Mouse (Mus musculus) CH12.LX (cell line): ENCODE measurements around the gene Ebf4. TPM values are rescaled to one million over a fixed set of nuclear protein-coding genes. Genes with fewer than 3 reads are reported as not detected.
A peak's percentile ranks its signal among the peaks of the same experiment; 100 is the strongest.

Experiments
- DNase-seq: peaks from one replicate; pipeline ENCODE4 v3.0.0-alpha.2; 2013; ENCODE audit errors: extremely low read depth
- H3K27ac ChIP-seq: 2 replicates; pipeline ENCODE4 v1.5.1; 2012; ENCODE audit warnings: low read depth, mild to moderate bottlenecking, control low read depth, moderate library complexity; ENCODE audit not compliant: insufficient read depth
- H3K27me3 ChIP-seq: replicated peaks from 2 replicates; pipeline ENCODE3; 2012; ENCODE audit warnings: inconsistent platforms
- H3K36me3 ChIP-seq, 2 experiments: replicated peaks in 1 of 2; 2 replicates each; pipeline versions ENCODE3 to v1.6.1; 2012; ENCODE audit warnings: inconsistent platforms in 1 of 2, low read length in 1 of 2, mild to moderate bottlenecking in 1 of 2, mixed read lengths in 1 of 2, moderate library complexity in 1 of 2; ENCODE audit not compliant: control insufficient read depth in 1 of 2, insufficient read depth in 1 of 2
- H3K4me1 ChIP-seq, 2 experiments: 2 replicates each; pipeline ENCODE4 v1.6.1; 2012; ENCODE audit warnings: inconsistent platforms in 1 of 2, moderate library complexity in 1 of 2; ENCODE audit not compliant: insufficient read depth in 2 of 2, control insufficient read depth in 1 of 2
- H3K4me2 ChIP-seq: 2 replicates; pipeline ENCODE4 v1.6.1; 2012; ENCODE audit warnings: low read depth, mild to moderate bottlenecking, control low read depth; ENCODE audit not compliant: poor library complexity, insufficient read depth, severe bottlenecking
- H3K4me3 ChIP-seq, 3 experiments: fragments of 150-350 bp in 1 of 3; sonication (generic) in 1 of 3; replicated peaks in 1 of 3; 2 replicates each; pipeline versions ENCODE3 to v1.5.1; 2011 to 2012; ENCODE audit warnings: low read depth in 2 of 3, low read length in 2 of 3, mild to moderate bottlenecking in 2 of 3, moderate library complexity in 2 of 3, control low read depth in 1 of 3, improper control_type of control experiment in 1 of 3, inconsistent platforms in 1 of 3, mixed read lengths in 1 of 3; ENCODE audit not compliant: poor library complexity in 1 of 3
- H3K79me2 ChIP-seq: replicated peaks from 2 replicates; pipeline ENCODE4 v1.6.1; 2012; ENCODE audit warnings: mild to moderate bottlenecking, moderate library complexity; ENCODE audit not compliant: control insufficient read depth, poor library complexity, insufficient read depth, severe bottlenecking; ENCODE audit errors: extremely low read depth
- H3K9ac ChIP-seq: 2 replicates; pipeline ENCODE4 v1.6.1; 2012; ENCODE audit warnings: low read depth, mild to moderate bottlenecking, control low read depth, moderate library complexity; ENCODE audit not compliant: insufficient read depth
- H3K9me3 ChIP-seq: replicated peaks from 2 replicates; pipeline ENCODE3; 2012; ENCODE audit warnings: low read length, inconsistent platforms, mixed read lengths
- CHD1 ChIP-seq: IDR thresholded peaks from 2 replicates; pipeline ENCODE4 v1.6.1; 2012; ENCODE audit warnings: low read depth, low read length, improper control_type of control experiment, inconsistent platforms
- CHD2 ChIP-seq: IDR thresholded peaks from 2 replicates; pipeline ENCODE4 v1.6.1; 2011; ENCODE audit warnings: low read length, improper control_type of control experiment
- CTCF ChIP-seq, 2 experiments: IDR thresholded peaks in 1 of 2; conservative IDR thresholded peaks in 1 of 2; 2 replicates each; pipeline ENCODE4 v1.5.1; 2011 to 2012; ENCODE audit warnings: low read depth in 2 of 2, low read length in 2 of 2, improper control_type of control experiment in 1 of 2, inconsistent platforms in 1 of 2, mild to moderate bottlenecking in 1 of 2, moderate library complexity in 1 of 2
- ELF1 ChIP-seq: IDR thresholded peaks from 2 replicates; pipeline ENCODE4 v1.6.1; 2014; ENCODE audit warnings: low read depth, mild to moderate bottlenecking, inconsistent platforms, low read length, improper control_type of control experiment
- EP300 ChIP-seq: IDR thresholded peaks from 2 replicates; pipeline ENCODE4 v1.6.1; 2011; ENCODE audit warnings: low read length, improper control_type of control experiment
- ETS1 ChIP-seq: conservative IDR thresholded peaks from 2 replicates; pipeline ENCODE4 v1.6.1; 2012; ENCODE audit warnings: low read depth, mild to moderate bottlenecking, inconsistent platforms, low read length, improper control_type of control experiment, moderate library complexity
- GABPA ChIP-seq: IDR thresholded peaks from 2 replicates; pipeline ENCODE4 v1.6.1; 2012; ENCODE audit warnings: low read depth, low read length, improper control_type of control experiment, inconsistent platforms; ENCODE audit not compliant: insufficient replicate concordance
- IRF4 ChIP-seq: IDR thresholded peaks from 2 replicates; pipeline ENCODE4 v1.6.1; 2014; ENCODE audit warnings: low read depth, mild to moderate bottlenecking, inconsistent platforms, low read length, improper control_type of control experiment
- JUND ChIP-seq: conservative IDR thresholded peaks from 2 replicates; pipeline ENCODE4 v1.6.1; 2011; ENCODE audit warnings: low read depth, low read length, improper control_type of control experiment
- MXI1 ChIP-seq: IDR thresholded peaks from 2 replicates; pipeline ENCODE4 v1.6.1; 2011; ENCODE audit warnings: mild to moderate bottlenecking, low read depth, low read length, improper control_type of control experiment
- NELFE ChIP-seq: IDR thresholded peaks from 2 replicates; pipeline ENCODE4 v1.6.1; 2011; ENCODE audit warnings: low read depth, low read length, improper control_type of control experiment
- PAX5 ChIP-seq: IDR thresholded peaks from 2 replicates; pipeline ENCODE4 v1.6.1; 2012; ENCODE audit warnings: low read length, inconsistent platforms, mixed read lengths
- POLR2A ChIP-seq: IDR thresholded peaks from 2 replicates; pipeline ENCODE4 v1.6.1; 2011; ENCODE audit warnings: low read depth, mild to moderate bottlenecking, improper control_type of control experiment, low read length
- RAD21 ChIP-seq: IDR thresholded peaks from 2 replicates; pipeline ENCODE4 v1.6.1; 2011; ENCODE audit warnings: low read depth, mild to moderate bottlenecking, low read length, improper control_type of control experiment, moderate library complexity
- RCOR1 ChIP-seq: conservative IDR thresholded peaks from 2 replicates; pipeline ENCODE4 v1.6.1; 2012; ENCODE audit warnings: low read depth, mild to moderate bottlenecking, inconsistent platforms, low read length, improper control_type of control experiment
- SMC3 ChIP-seq: IDR thresholded peaks from 2 replicates; pipeline ENCODE4 v1.6.1; 2011; ENCODE audit warnings: low read depth, low read length, improper control_type of control experiment
- TCF12 ChIP-seq: IDR thresholded peaks from 2 replicates; pipeline ENCODE4 v1.6.1; 2014; ENCODE audit warnings: low read depth, mild to moderate bottlenecking, inconsistent platforms, low read length, improper control_type of control experiment
- USF1 ChIP-seq: IDR thresholded peaks from 2 replicates; pipeline ENCODE4 v1.6.1; 2014; ENCODE audit warnings: low read depth, mild to moderate bottlenecking, inconsistent platforms, low read length, improper control_type of control experiment
- ZC3H11A ChIP-seq: IDR thresholded peaks from 2 replicates; pipeline ENCODE4 v1.6.1; 2012; ENCODE audit warnings: low read depth, mild to moderate bottlenecking, inconsistent platforms, low read length, improper control_type of control experiment
- ZNF384 ChIP-seq: IDR thresholded peaks from 2 replicates; pipeline ENCODE4 v1.6.1; 2012; ENCODE audit warnings: low read depth, low read length, improper control_type of control experiment, inconsistent platforms
- dilution Hi-C: fragments of 300-500 bp; cut with MboI; formaldehyde crosslinking; loops from 2 replicates; pipeline ENCODE4 v1.14.3; 2020; ENCODE audit warnings: low sequenced_read_pairs; ENCODE audit not compliant: extremely low pct_unique_long_range_greater_than_20kb, extremely low pct_ligation_motif_present
- in situ Hi-C: fragments of 300-500 bp; cut with MboI; formaldehyde crosslinking; loops from 3 replicates; pipeline ENCODE4 v1.14.3; 2019; ENCODE audit warnings: low sequenced_read_pairs, low pct_ligation_motif_present, low pct_unique_long_range_greater_than_20kb, mixed read lengths
- polyA plus RNA-seq: library from polyadenylated mRNA; unstranded; fragments of >175 nt; gene quantifications from 2 replicates; pipeline ENCODE4 v1.2.1, GENCODE M21; 2012; ENCODE audit warnings: low read depth; ENCODE audit not compliant: insufficient read length
- total RNA-seq, 2 experiments: library from RNA; depleted of rRNA; stranded (reverse); fragments of 300-350 nt in 1 of 2; fragments of >200 nt in 1 of 2; gene quantifications; 2 replicates each; pipeline ENCODE4 v1.2.3; 2012 to 2014

Ebf4 gene
- total and polyA plus RNA-seq, 3 experiments, result 0.13 TPM; not detected in 2

DNA sequence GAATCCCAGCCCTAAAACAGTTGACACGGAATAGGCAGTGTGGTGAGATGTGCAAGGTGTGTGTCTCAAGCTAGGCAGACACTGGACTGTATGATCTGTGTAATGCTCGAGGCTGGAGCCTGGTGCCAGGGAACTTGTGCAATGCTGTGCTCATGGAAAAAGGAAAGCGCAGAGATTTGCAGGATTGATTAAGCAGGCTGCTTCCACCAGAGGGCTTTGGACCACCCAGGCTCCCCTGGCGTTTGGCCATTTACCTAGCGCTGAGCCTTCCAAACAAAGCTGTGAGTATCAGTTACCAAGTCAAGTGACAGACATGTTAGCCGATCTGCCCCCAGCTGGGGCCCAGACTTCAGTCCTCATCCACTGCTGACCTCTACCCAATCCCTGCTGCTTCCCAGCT lies 113.2 kb downstream of the Ebf4 start:
- dilution Hi-C loops (no loop called here), in situ Hi-C loops (no loop called here)
- H3K79me2 ChIP-seq, result no peaks in the 10 kb centered on the region
- H3K4me2 ChIP-seq, result no peak overlapping the region
- no peak overlapping the region for H3K4me3 ChIP-seq
- no peak for TF ChIP-seq MXI1
- no peak for TF ChIP-seq IRF4
- TF ChIP-seq CHD2, result no peak
- TF ChIP-seq JUND, result no peak
- TF ChIP-seq EP300, result no peak
- no peak for TF ChIP-seq RCOR1
- no peak for TF ChIP-seq GABPA
- no peak for TF ChIP-seq POLR2A
- TF ChIP-seq NELFE, result no peak
- TF ChIP-seq PAX5, result no peak
- no peak for TF ChIP-seq ZC3H11A
- TF ChIP-seq ZNF384, result no peak
- no peak overlapping the region for H3K27ac ChIP-seq
- no peak for DNase-seq
- no peaks in the 10 kb centered on the region for H3K36me3 ChIP-seq
- no peak overlapping the region for H3K9ac ChIP-seq
- no peaks in the 10 kb centered on the region for H3K27me3 ChIP-seq
- no peaks in the 10 kb centered on the region for H3K9me3 ChIP-seq
- H3K4me1 ChIP-seq, result peaks cover 10 to 24% of the 10 kb centered on the region in 2 experiments

DNA sequence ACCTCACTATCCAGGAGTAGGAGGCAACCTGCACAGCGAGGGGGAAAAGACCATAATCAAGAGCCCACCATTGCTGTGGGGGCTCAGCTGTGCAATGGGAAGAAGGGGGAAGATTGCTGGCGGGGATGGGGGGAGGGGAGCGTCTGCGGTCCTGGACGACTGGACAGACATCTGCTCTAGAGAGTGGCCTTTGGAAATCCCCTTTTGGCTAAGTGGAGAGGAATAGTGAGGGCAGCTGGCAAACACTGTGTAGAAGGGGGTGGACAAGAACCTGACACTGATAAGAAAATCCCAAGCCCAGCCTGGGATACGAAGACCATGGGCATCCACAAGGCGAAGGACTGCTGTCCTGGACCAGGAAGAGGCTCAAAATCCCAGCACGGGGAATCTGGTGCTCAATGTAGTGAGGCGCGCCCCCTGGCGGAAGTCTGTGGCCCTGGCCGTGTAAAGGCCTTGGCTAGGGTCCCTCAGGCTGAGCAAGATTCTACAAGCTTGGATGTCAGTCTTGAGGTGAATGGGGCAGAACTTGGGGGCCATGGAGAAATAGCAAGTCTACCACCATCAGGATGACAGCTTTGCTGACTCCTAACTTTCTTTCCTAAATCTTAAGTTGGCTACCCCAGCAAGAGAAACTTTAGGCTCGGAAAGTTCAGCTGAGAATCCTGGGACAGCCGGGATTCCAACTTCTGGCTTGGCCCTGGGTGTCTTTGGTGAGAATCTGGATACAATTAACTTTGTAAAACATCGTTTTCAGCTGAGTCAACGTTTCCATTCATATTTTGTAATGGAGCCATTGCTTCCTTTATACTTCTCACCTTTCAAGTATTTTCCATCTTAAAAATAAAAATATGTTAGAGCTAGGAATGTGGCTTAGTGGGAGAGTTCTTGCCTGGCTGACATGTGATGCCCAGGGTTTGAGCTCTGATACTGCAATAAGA lies 116.9 kb downstream of the Ebf4 start:
- H3K36me3 ChIP-seq, result peaks cover 0 to 12% of the 10 kb centered on the region in 2 experiments
- peaks cover 2% of the 10 kb centered on the region for H3K9me3 ChIP-seq
- TF ChIP-seq TCF12 (peak; percentile 59; the same call in 1 of the 2 replicates), CHD2 (peak; percentile 58; the same call in 1 of the 2 replicates), NELFE (no peak), RAD21 (peak; percentile 39), SMC3 (peak; percentile 63), ETS1 (no peak), USF1 (no peak), IRF4 (no peak), CTCF (conservative IDR thresholded peaks at IDR 0.05 in 1 of 2, IDR thresholded peaks at IDR 0.05 in 1 of 2; ENCODE audit: low read depth in 2 of 2, low read length in 2 of 2) (peak; percentile 73 to 79), ELF1 (peak; percentile 47; the same call in 1 of the 2 replicates), EP300 (peak; percentile 51; the same call in 1 of the 2 replicates), CHD1 (no peak)
- dilution Hi-C loops (no loop called here), in situ Hi-C loops (no loop called here)
- DNase-seq, result peak; percentile 70
- H3K9ac ChIP-seq, result no peak overlapping the region
- peak overlapping the region; percentile 44 for H3K4me2 ChIP-seq
- H3K27ac ChIP-seq, result no peak overlapping the region
- H3K4me1 ChIP-seq, result peaks cover 13 to 44% of the 10 kb centered on the region in 2 experiments
- no peaks in the 10 kb centered on the region for H3K27me3 ChIP-seq
- peak overlapping the region in 1 of 3 experiments; percentile 23 for H3K4me3 ChIP-seq
- no peaks in the 10 kb centered on the region for H3K79me2 ChIP-seq
